Mouse (Mus musculus) ES-Bruce4 (cell line): ENCODE measurements around the gene Sh3rf3. TPM values are rescaled to one million over a fixed set of nuclear protein-coding genes. Genes with fewer than 3 reads are reported as not detected.

Source experiments
- H3K27ac ChIP-seq: 2 replicates; pipeline ENCODE4 v1.5.1; 2012; ENCODE audit warnings: low read length, inconsistent platforms; ENCODE audit not compliant: insufficient read depth
- H3K27me3 ChIP-seq: 2 replicates; pipeline ENCODE4 v1.6.1; 2012; ENCODE audit warnings: mild to moderate bottlenecking, low read length, inconsistent platforms; ENCODE audit not compliant: control insufficient read depth, poor library complexity, insufficient read depth, severe bottlenecking
- H3K36me3 ChIP-seq: 2 replicates; pipeline ENCODE4 v1.6.1; 2012; ENCODE audit warnings: inconsistent platforms, mild to moderate bottlenecking, low read length, moderate library complexity; ENCODE audit not compliant: control insufficient read depth, poor library complexity, insufficient read depth, severe bottlenecking
- H3K4me1 ChIP-seq: one replicate; pipeline ENCODE4 v1.8.1; 2011; ENCODE audit warnings: low read length; ENCODE audit not compliant: control insufficient read depth, insufficient read depth
- H3K4me3 ChIP-seq: 2 replicates; pipeline ENCODE4 v1.5.1; 2011; ENCODE audit warnings: low read depth, mild to moderate bottlenecking, low read length
- H3K9ac ChIP-seq: 2 replicates; pipeline ENCODE4 v1.6.1; 2012; ENCODE audit warnings: low read depth, mild to moderate bottlenecking, inconsistent platforms; ENCODE audit not compliant: poor library complexity, severe bottlenecking
- H3K9me3 ChIP-seq: replicated peaks from 2 replicates; pipeline ENCODE4 v1.6.1; 2012; ENCODE audit warnings: mild to moderate bottlenecking, low read length, inconsistent platforms; ENCODE audit not compliant: control insufficient read depth, poor library complexity, insufficient read depth, severe bottlenecking
- CTCF ChIP-seq: IDR thresholded peaks from one replicate; pipeline ENCODE4 v1.8.1; 2011; ENCODE audit warnings: low read depth, low read length
- EP300 ChIP-seq: IDR thresholded peaks from 2 replicates; pipeline ENCODE4 v1.6.1; 2011; ENCODE audit warnings: low read depth, low read length; ENCODE audit not compliant: insufficient read depth
- POLR2A ChIP-seq: IDR thresholded peaks from one replicate; pipeline ENCODE4 v1.8.1; 2011; ENCODE audit warnings: low read length; ENCODE audit not compliant: insufficient read depth
- polyA plus RNA-seq: library from polyadenylated mRNA; stranded (reverse); fragments of >200 nt; gene quantifications from 2 replicates; pipeline ENCODE4 v1.2.4, GENCODE M21; 2011; ENCODE audit warnings: low read depth; ENCODE audit not compliant: missing spikeins, insufficient read depth, insufficient read length

The Sh3rf3 gene
- polyA plus RNA-seq, 1 experiment, result 0.55 TPM

GRCm38 (mm10) chr10:58895431-58895830 is 82.3 kb downstream of the Sh3rf3 start:
- no peaks in the 10 kb centered on the region for H3K36me3 ChIP-seq
- no peaks in the 10 kb centered on the region; the same call in 1 of the 2 replicates for H3K9me3 ChIP-seq
- no peak overlapping the region for H3K9ac ChIP-seq
- H3K27ac ChIP-seq, result no peak overlapping the region
- no peaks in the 10 kb centered on the region for H3K4me1 ChIP-seq
- H3K4me3 ChIP-seq, result no peak overlapping the region
- TF ChIP-seq CTCF (no peak), EP300 (no peak), POLR2A (no peak)
- H3K27me3 ChIP-seq, result no peaks in the 10 kb centered on the region

GRCm38 (mm10) chr10:58897009-58897543 is 83.9 kb downstream of the Sh3rf3 start:
- Histone ChIP-seq H3K9ac (no peak overlapping the region), H3K36me3 (no peaks in the 10 kb centered on the region), H3K27ac (no peak overlapping the region), H3K27me3 (no peaks in the 10 kb centered on the region), H3K4me1 (no peaks in the 10 kb centered on the region), H3K4me3 (no peak overlapping the region), H3K9me3 (no peaks in the 10 kb centered on the region; the same call in 1 of the 2 replicates)
- TF ChIP-seq POLR2A, result no peak
- no peak for TF ChIP-seq EP300
- no peak for TF ChIP-seq CTCF

GRCm38 (mm10) chr10:58905253-58905652 is 92.1 kb downstream of the Sh3rf3 start:
- Histone ChIP-seq H3K4me3 (no peak overlapping the region), H3K27me3 (no peaks in the 10 kb centered on the region), H3K9ac (no peak overlapping the region), H3K4me1 (no peaks in the 10 kb centered on the region), H3K36me3 (no peaks in the 10 kb centered on the region), H3K27ac (no peak overlapping the region), H3K9me3 (no peaks in the 10 kb centered on the region; the same call in 1 of the 2 replicates)
- TF ChIP-seq CTCF (no peak), EP300 (no peak), POLR2A (no peak)

GRCm38 (mm10) chr10:58907001-58907443 is 93.9 kb downstream of the Sh3rf3 start:
- TF ChIP-seq CTCF, result no peak
- no peak for TF ChIP-seq POLR2A
- no peak for TF ChIP-seq EP300
- Histone ChIP-seq H3K4me1 (no peaks in the 10 kb centered on the region), H3K27me3 (no peaks in the 10 kb centered on the region), H3K36me3 (no peaks in the 10 kb centered on the region), H3K4me3 (no peak overlapping the region), H3K9ac (no peak overlapping the region), H3K27ac (no peak overlapping the region), H3K9me3 (no peaks in the 10 kb centered on the region)

- no peak overlapping the region for H3K4me3 ChIP-seq
- no peak overlapping the region for H3K27ac ChIP-seq
- no peaks in the 10 kb centered on the region for H3K36me3 ChIP-seq
- H3K9me3 ChIP-seq, result no peaks in the 10 kb centered on the region
- no peaks in the 10 kb centered on the region for H3K27me3 ChIP-seq
- no peak overlapping the region for H3K9ac ChIP-seq
- no peaks in the 10 kb centered on the region for H3K4me1 ChIP-seq
- TF ChIP-seq CTCF (no peak), EP300 (no peak), POLR2A (no peak)
Measured at GRCm38 (mm10) chr10:58908451-58908850, 95.3 kb downstream of the Sh3rf3 start.
